Mouse (Mus musculus): Measurements from ENCODE around the gene Begain. TPM values are rescaled to one million over a fixed set of nuclear protein-coding genes. Genes with fewer than 3 reads are reported as not detected.

Gene Begain
- total RNA-seq, 2 experiments from 2014 or later, result 139 to 147 TPM

DNA sequence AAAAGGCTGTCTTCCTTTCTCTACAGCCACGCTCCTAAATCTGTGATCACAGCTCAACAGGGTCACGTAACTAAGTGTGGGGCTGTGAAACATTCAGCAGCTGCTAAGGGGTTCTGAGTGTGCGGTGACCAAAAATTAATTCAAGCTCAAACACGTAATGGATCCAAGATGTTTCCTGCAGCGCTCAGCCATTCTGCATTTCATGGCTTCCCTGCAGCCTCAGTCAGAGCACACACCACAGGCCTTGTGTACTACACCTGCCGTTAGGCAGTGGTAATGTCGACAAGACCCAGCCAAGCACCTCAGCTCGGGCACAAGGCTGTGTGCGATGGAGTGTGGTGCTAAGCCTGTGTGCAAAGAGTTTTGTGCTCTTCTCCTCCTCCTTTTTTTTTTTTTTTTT lies 80.6 kb downstream of the Begain start:
- DNase-seq (ENCODE audit: low spot score in 2 of 2), result no peak
- H3K4me3 ChIP-seq, result no peak overlapping the region
- H3K27ac ChIP-seq, result no peak overlapping the region
- no peak for TF ChIP-seq CTCF (conservative IDR thresholded peaks at IDR 0.05)

DNA sequence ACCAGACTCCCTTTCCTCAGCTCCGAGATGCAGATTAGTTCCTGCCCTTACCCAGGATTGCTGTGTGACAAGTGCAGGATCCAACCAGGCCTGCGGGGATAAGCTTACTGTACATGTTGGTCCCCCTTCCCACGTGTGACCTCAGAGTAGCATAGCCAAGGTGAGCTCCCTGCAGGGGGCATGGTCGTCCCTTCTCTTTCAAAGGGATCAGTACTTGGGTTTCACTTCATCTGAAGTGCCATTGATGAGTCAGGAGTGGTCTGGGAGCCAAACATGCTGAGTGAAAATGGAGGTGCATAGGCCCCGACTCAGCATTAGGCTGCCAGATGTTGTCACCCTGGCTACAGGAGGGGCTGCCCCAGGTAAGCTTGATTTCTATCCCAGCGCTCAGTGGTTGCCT lies 83.0 kb downstream of the Begain start:
- DNase-seq (ENCODE audit: low spot score in 2 of 2), result no peak
- Histone ChIP-seq H3K4me3 (no peak overlapping the region), H3K27ac (no peak overlapping the region)
- no peak for TF ChIP-seq CTCF (conservative IDR thresholded peaks at IDR 0.05)

DNA sequence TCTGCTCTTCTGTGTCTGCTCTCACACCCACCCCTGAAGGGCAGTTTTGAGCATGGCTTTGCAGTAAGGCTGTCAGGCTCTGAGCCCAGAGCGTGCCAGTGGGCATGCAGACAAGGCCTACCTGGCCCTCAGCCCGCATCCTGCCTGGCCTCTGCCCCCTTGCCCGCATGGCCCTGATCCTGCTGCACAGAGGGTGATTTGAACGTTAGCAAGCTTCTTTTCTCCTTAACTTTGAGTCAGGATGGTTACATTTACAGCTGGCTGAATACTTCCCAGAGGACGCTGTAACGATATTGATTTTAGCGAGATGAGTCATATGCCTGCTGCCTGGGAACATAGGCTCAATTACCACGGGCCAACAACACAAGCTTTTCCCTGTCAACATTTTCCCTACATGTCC lies 83.5 kb downstream of the Begain start:
- TF ChIP-seq CTCF (conservative IDR thresholded peaks at IDR 0.05), result no peak
- Histone ChIP-seq H3K4me3 (no peak overlapping the region), H3K27ac (no peak overlapping the region)
- DNase-seq (ENCODE audit: low spot score in 2 of 2), result no peak

DNA sequence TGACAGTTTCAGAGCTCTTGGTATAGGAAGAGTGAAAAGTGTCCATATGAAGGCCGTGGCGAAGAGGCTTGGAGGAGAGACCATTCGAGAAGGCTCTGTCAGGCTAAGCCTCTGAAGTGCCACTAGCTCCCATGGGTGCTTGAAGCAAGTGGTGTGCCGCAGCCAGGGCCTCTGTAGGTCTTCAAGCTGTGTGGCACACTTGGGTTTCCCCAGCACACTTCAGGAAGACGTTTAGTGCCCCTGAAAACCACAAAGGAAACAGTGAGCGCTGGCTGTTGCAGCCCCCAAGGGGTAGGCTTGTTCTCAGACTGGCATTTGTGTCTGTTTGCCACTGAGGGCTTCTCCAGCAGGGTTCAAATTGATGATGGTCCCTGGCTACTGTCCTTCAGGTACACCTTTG lies 84.5 kb downstream of the Begain start:
- no peak for DNase-seq (ENCODE audit: low spot score in 2 of 2)
- H3K4me3 ChIP-seq, result no peak overlapping the region
- TF ChIP-seq CTCF (conservative IDR thresholded peaks at IDR 0.05), result no peak
- no peak overlapping the region for H3K27ac ChIP-seq

DNA sequence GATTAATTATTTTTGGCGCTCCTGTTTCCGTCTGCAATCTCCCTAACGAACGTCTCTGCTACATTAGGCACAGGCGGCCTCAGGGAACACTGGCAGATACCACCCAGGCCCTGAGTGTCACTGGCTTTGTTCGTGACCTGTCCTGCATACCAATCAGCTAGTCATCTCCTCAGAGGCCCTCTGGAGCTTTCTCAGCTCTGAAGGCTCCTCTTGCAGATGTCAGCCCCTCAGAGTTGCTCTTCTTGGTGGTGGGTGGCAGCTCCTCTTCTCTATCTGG lies 85.4 kb downstream of the Begain start:
- no peak for TF ChIP-seq CTCF (conservative IDR thresholded peaks at IDR 0.05)
- DNase-seq (ENCODE audit: low spot score in 2 of 2), result no peak
- H3K4me3 ChIP-seq, result no peak overlapping the region
- H3K27ac ChIP-seq, result no peak overlapping the region

Other genes starting within 250 kb of the Begain start
- 10 to 100 TPM; 21.7 to 23.3 TPM for gene Slc25a29, start 232.3 kb downstream of the Begain start, total RNA-seq (2021)
- gene Slc25a47, start 232.2 kb downstream of the Begain start, total RNA-seq (2021), result 1 to 10 TPM; 9.2 to 9.6 TPM
- 10 to 100 TPM; 11.0 to 12.2 TPM for gene Wdr25, start 174.6 kb downstream of the Begain start, total RNA-seq (2021)
- 10 to 100 TPM; 82.0 to 86.2 TPM for gene Wars, start 174.0 kb downstream of the Begain start, total RNA-seq (2021)